Mouse (Mus musculus) liver, postnatal 0 days (tissue): ENCODE results near the gene Ntrk3.

ENCODE experiments used
- CTCF ChIP-seq: sonication (generic); IDR thresholded peaks from 2 replicates; pipeline ENCODE4 v1.5.1; 2016; ENCODE audit warnings: antibody characterized with exemption, low read depth
- EP300 ChIP-seq: IDR thresholded peaks from 2 replicates; pipeline ENCODE4 v1.6.1; 2016; ENCODE audit warnings: antibody characterized with exemption, low read depth, mild to moderate bottlenecking

DNA sequence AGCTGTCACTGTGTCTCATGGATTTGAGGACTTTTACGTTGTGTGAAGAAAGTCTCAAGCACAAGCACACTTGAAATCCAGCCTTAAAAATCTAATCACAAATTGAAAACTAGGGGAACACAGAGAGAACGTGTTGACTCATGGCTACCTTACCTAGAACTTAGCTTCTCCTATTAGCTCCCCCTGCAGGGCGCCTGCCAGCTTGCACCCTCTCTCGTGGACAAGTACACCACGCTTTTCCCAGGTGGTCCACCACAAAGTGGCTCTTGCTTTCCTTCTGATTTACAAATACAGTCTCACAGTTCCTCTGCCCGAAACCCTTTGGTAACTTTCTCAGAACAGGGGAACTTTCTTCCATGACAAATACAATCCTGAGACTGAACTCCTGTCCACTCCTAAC is 94.1 kb downstream of the Ntrk3 start:
- TF ChIP-seq EP300 = no peak
- peak; percentile 33 for TF ChIP-seq CTCF
